Mouse (Mus musculus) megakaryocyte, embryonic 14.5 days (primary cell): ENCODE data around the gene Elf3.

Experiments
- FLI1 ChIP-seq: IDR thresholded peaks from 2 replicates; pipeline ENCODE4 v1.6.1; 2012; ENCODE audit warnings: low read length, inconsistent platforms, mixed read lengths
- GATA1 ChIP-seq: IDR thresholded peaks from 3 replicates; pipeline ENCODE4 v1.6.1; 2012; ENCODE audit warnings: mixed read lengths, low read length, inconsistent platforms, borderline replicate concordance

- no peak for TF ChIP-seq GATA1
- no peak for TF ChIP-seq FLI1
Measured at GRCm38 (mm10) chr1:135217607-135218233, 40.6 kb downstream of the Elf3 start.
